Mouse (Mus musculus) cerebellum, adult 2 months (tissue): ENCODE data around the gene Gm17657.

Experiments
- CTCF ChIP-seq: fragments of 200-500 bp; IDR thresholded peaks from 2 replicates; pipeline ENCODE4 v1.5.1; 2011; ENCODE audit warnings: low read depth, mild to moderate bottlenecking, control low read depth, low read length, moderate library complexity, borderline replicate concordance; ENCODE audit not compliant: insufficient read depth
- POLR2A ChIP-seq: fragments of 200-500 bp; IDR thresholded peaks from 2 replicates; pipeline ENCODE4 v1.6.1; 2011; ENCODE audit warnings: low read length, control low read depth, borderline replicate concordance; ENCODE audit not compliant: insufficient read depth

DNA sequence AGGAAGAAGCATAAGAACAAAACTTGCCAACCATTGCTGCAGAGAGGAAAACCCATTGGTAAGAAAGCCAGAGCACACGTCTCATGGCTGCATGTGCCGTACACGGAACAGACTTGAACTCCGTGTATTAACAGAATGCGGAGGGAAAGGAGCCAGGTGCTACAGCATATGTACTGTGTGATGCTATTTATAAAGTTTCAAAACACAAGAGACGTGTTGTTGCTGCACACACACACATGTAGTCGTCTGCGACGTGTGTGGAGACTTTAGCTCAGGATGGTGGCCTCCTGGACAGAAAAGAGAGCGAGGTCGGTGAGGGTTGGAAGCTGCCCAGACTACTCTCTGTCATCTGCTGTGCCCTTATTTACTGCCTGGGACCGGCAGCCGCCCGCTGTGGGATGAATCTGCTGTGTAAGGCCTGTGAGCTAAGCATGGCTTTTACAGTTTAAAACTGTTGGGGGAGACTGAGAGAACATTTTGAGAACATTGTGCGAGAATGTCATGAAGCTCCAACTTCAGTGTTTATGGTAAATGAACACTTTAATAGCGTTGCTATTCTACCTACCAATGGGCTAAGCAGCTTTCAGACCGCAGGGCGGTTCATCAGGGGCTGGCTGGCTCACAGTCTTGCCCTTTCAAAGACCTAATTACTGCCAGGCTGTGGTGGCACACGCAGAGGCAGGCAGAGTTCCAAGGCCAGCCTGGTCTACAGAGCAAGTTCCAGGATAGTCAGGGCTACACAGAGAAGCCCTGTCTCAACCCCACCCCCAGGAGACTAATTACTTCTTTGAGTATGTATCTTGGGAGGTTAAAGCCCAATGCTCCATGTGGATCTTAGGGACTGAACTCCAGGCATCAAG lies 6.4 kb downstream of the Gm17657 start:
- TF ChIP-seq POLR2A (no peak), CTCF (no peak)
